Mouse (Mus musculus): ENCODE measurements around the gene Lcn3. TPM values are rescaled to one million over a fixed set of nuclear protein-coding genes. Genes with fewer than 3 reads are reported as not detected.
"Not testable (repeated sequence)": the region's sequence is repeated elsewhere in the genome, so short reads cannot be mapped to it uniquely, and the experiment has no call there.

Lcn3 gene
- total RNA-seq, 2 experiments from 2014 or later = not detected

- intact Hi-C loops (cut with DNase I); DNase-seq (ENCODE audit: low spot score in 2 of 2): not testable (repeated sequence)
These were observed 50.4 kb downstream of the Lcn3 start, which contains the start of gene Glt6d1 for GRCm38 (mm10) chr2:25815748-25816147. Gene Glt6d1, minus strand, starts transcription at chr2:25815848.

Other genes with a start within 250 kb of the Lcn3 start
- 1 to 10 TPM; 9.1 to 9.5 TPM for gene Traf2, start 218.6 kb upstream of the Lcn3 start, total RNA-seq (2021)
- 100 to 1,000 TPM; 190 to 202 TPM for gene Edf1, start 207.7 kb upstream of the Lcn3 start, total RNA-seq (2021)
- 1 to 10 TPM; 1.8 to 2.1 TPM for gene Mamdc4, start 190.7 kb upstream of the Lcn3 start, total RNA-seq (2021)
- 100 to 1,000 TPM in 1 of 2 experiments, 10 to 100 TPM in 1; 93.5 to 105 TPM for gene Phpt1, start 190.3 kb upstream of the Lcn3 start, total RNA-seq (2021)
- gene Ajm1, start 183.8 kb upstream of the Lcn3 start, total RNA-seq (2021) = 100 to 1,000 TPM; 123 to 129 TPM
- gene Rabl6, start 157.0 kb upstream of the Lcn3 start, total RNA-seq (2021) = 100 to 1,000 TPM; 117 to 118 TPM
- not detected for gene Ccdc183, start 147.9 kb upstream of the Lcn3 start, total RNA-seq (2021)
- 10 to 100 TPM; 27.2 to 27.7 TPM for gene Tmem141, start 143.6 kb upstream of the Lcn3 start, total RNA-seq (2021)
- gene Fcna, start 137.5 kb upstream of the Lcn3 start, total RNA-seq (2021) = 1 to 10 TPM in 1 of 2 experiments, under 1 TPM in 1; 0.72 to 1.1 TPM
- gene Lcn8, start 112.4 kb upstream of the Lcn3 start, total RNA-seq (2021) = not detected
- gene Lcn5, start 107.6 kb upstream of the Lcn3 start, total RNA-seq (2021) = not detected
- gene Lcn6, start 88.8 kb upstream of the Lcn3 start, total RNA-seq (2021) = not detected
- gene Lcn10, start 82.8 kb upstream of the Lcn3 start, total RNA-seq (2021) = not detected
- not detected for gene Obp2a, start 65.5 kb upstream of the Lcn3 start, total RNA-seq (2021)
- gene Bmyc, start 58.8 kb upstream of the Lcn3 start, total RNA-seq (2021) = 10 to 100 TPM; 85.8 to 98.2 TPM
- not detected for gene Obp2b, start 28.6 kb upstream of the Lcn3 start, total RNA-seq (2021)
- not detected for gene Lcn11, start 11.4 kb downstream of the Lcn3 start, total RNA-seq (2021)
- gene Gm13539, start 16.7 kb downstream of the Lcn3 start, total RNA-seq (2021) = not detected
- not detected for gene Glt6d1, start 50.3 kb downstream of the Lcn3 start, total RNA-seq (2021)
- gene Lcn9, start 57.6 kb downstream of the Lcn3 start, total RNA-seq (2021) = not detected
- not detected for gene Sohlh1, start 81.7 kb downstream of the Lcn3 start, total RNA-seq (2021)
- 100 to 1,000 TPM; 114 to 120 TPM for gene Kcnt1, start 98.2 kb downstream of the Lcn3 start, total RNA-seq (2021)
- 100 to 1,000 TPM; 139 to 167 TPM for gene Camsap1, start 217.7 kb downstream of the Lcn3 start, total RNA-seq (2021)

Measured in left cerebral cortex, postnatal 14 days (tissue).